Mouse (Mus musculus) lung, embryonic 14.5 days (tissue): ENCODE measurements around the gene Itga9. TPM values are rescaled to one million over a fixed set of nuclear protein-coding genes. Genes with fewer than 3 reads are reported as not detected.

Experiments used
- ATAC-seq: fragments of 200-750 bp; cut with Nextera tagmentation; 2 replicates; pipeline ENCODE4 v1.8.0; 2017; ENCODE audit warnings: mild to moderate bottlenecking, moderate TSS enrichment, moderate library complexity; ENCODE audit not compliant: insufficient read depth
- DNase-seq: peaks from one replicate; pipeline ENCODE4 v3.0.0-alpha.2; 2015
- H3K27ac ChIP-seq: fragments of 300-500 bp; sonication (generic); 2 replicates; pipeline ENCODE4 v1.5.1; 2014; ENCODE audit warnings: low read depth, mild to moderate bottlenecking, moderate library complexity
- H3K27me3 ChIP-seq: fragments of 300-500 bp; sonication (generic); 2 replicates; pipeline ENCODE4 v1.6.1; 2014; ENCODE audit warnings: low read length, control low read depth; ENCODE audit not compliant: insufficient read depth
- H3K36me3 ChIP-seq: fragments of 300-500 bp; sonication (generic); 2 replicates; pipeline ENCODE4 v1.6.1; 2014; ENCODE audit warnings: control low read depth; ENCODE audit not compliant: insufficient read depth
- H3K4me1 ChIP-seq: fragments of 300-500 bp; sonication (generic); 2 replicates; pipeline ENCODE4 v1.6.1; 2014; ENCODE audit warnings: antibody characterized with exemption, control low read depth; ENCODE audit not compliant: insufficient read depth
- H3K4me2 ChIP-seq: fragments of 300-500 bp; sonication (generic); 2 replicates; pipeline ENCODE4 v1.6.1; 2014; ENCODE audit warnings: mild to moderate bottlenecking
- H3K4me3 ChIP-seq: fragments of 300-500 bp; sonication (generic); 2 replicates; pipeline ENCODE4 v1.5.1; 2014; ENCODE audit warnings: low read depth, low read length
- H3K9ac ChIP-seq: fragments of 300-500 bp; sonication (generic); 2 replicates; pipeline ENCODE4 v1.6.1; 2014
- H3K9me3 ChIP-seq: fragments of 300-500 bp; sonication (generic); 2 replicates; pipeline ENCODE4 v1.6.1; 2016; ENCODE audit warnings: low read depth, low read length, control low read depth
- CTCF ChIP-seq: IDR thresholded peaks from 2 replicates; pipeline ENCODE4 v1.5.1; 2016; ENCODE audit warnings: antibody characterized with exemption, low read depth
- WGBS: fragments of 180-500 bp; shearing (Covaris S2); extraction: QIAGEN DNeasy Blood & Tissue Kit; methylation state at CpG from one replicate; pipeline ENCODE4 v1.1.7; 2014; 5-methylcytosine and 5-hydroxymethylcytosine counted together
- polyA plus RNA-seq: library from polyadenylated mRNA; unstranded; fragments of >200 nt; fragmentation: Nextera tagmentation; extraction: Ambion mirVana; gene quantifications from 2 replicates; pipeline ENCODE4 v1.2.1, GENCODE M21; 2014

Gene Itga9
- polyA plus RNA-seq, 1 experiment from 2014 or later: 28.7 TPM

DNA sequence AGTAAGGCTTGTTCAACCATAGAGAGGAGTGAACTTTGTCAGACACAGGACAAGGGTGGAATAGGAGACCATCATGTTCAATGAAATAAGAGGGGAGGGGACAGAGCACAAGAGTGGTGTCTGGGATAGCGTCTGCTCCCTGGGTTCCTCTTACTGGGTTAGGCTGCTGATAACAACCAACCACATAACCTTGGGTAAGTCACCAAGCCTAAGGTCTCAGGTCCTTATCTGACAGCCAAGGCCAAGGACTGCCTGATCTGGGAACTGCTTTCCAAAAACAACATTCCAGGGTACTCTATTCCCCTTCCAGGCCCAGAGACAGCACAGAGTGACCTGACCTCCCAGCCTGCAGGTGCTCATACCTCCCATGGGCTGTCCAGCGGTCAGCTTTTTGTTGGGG is 260.5 kb downstream of the Itga9 start:
- TF ChIP-seq CTCF: no peak
- Histone ChIP-seq H3K4me3 (no peak overlapping the region), H3K4me2 (no peak overlapping the region), H3K9me3 (no peaks in the 10 kb centered on the region), H3K27me3 (no peaks in the 10 kb centered on the region), H3K4me1 (peaks cover 3% of the 10 kb centered on the region; the same call in 1 of the 2 replicates), H3K36me3 (peaks cover 15% of the 10 kb centered on the region; the same call in 1 of the 2 replicates), H3K9ac (no peak overlapping the region), H3K27ac (no peak overlapping the region)
- DNase-seq (no peak), ATAC-seq (no peak)
- 85% methylated on average over 2 of the region's 2 CpGs for WGBS

DNA sequence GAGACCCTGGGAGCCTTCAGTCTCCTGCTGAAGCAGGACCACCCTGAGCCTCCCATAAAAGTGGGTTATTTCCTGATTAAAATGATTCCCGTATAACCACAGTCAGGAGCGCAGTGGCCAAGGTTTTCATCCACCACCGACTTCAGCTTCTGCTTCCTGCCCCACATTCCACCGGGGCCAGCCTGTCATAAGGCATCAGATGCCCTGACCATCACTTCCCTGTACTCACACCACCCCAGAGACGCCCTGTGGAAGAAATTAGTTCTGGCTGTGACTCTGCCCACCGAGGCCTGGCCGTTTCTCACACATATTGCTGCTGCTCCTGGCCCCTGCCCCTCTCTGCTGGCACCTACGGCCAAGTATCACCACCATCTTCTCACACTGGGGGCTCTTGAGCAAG is 261.4 kb downstream of the Itga9 start:
- WGBS: 86% methylated on average over 8 of the region's 8 CpGs
- H3K27ac ChIP-seq: no peak overlapping the region
- H3K4me2 ChIP-seq: no peak overlapping the region
- TF ChIP-seq CTCF: no peak
- H3K4me1 ChIP-seq: no peaks in the 10 kb centered on the region; the same call in 1 of the 2 replicates
- no peaks in the 10 kb centered on the region for H3K27me3 ChIP-seq
- H3K36me3 ChIP-seq: peaks cover 13% of the 10 kb centered on the region; the same call in 1 of the 2 replicates
- H3K9me3 ChIP-seq: no peaks in the 10 kb centered on the region
- H3K4me3 ChIP-seq: no peak overlapping the region
- ATAC-seq: no peak
- DNase-seq: no peak
- no peak overlapping the region for H3K9ac ChIP-seq

GRCm38 (mm10) chr9:118871089-118871488 is 264.6 kb downstream of the Itga9 start:
- no peak overlapping the region for H3K4me3 ChIP-seq
- TF ChIP-seq CTCF: peak; percentile 86
- no peaks in the 10 kb centered on the region for H3K27me3 ChIP-seq
- H3K27ac ChIP-seq: no peak overlapping the region
- H3K9ac ChIP-seq: no peak overlapping the region
- peaks cover 10% of the 10 kb centered on the region for H3K4me1 ChIP-seq
- peaks cover 15% of the 10 kb centered on the region; the same call in 1 of the 2 replicates for H3K36me3 ChIP-seq
- H3K4me2 ChIP-seq: no peak overlapping the region
- DNase-seq (peak; percentile 84), ATAC-seq (peak; percentile 52; the same call in 1 of the 2 replicates)
- 51% methylated on average over 4 of the region's 4 CpGs for WGBS
- no peaks in the 10 kb centered on the region for H3K9me3 ChIP-seq

DNA sequence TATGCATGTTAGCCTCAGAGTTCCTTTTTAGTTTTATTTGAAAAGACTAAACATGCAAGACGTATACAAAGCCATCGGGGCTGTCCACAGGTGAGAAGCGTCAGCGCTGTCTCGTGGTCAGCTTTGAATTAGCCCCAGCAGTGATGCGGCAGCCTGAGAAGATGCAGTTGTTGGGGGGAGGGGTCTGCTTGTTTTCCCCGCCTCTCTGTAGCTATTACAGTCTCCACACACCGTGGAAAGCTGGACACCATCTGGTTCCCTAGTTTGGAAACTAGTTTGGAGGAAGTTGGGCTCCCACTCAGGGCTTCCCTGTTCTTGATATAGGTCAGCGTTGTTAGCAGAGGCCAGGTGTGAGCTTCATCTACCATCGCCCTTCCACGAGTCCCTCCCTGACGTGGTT is 266.5 kb downstream of the Itga9 start:
- Histone ChIP-seq H3K27me3 (no peaks in the 10 kb centered on the region), H3K4me2 (no peak overlapping the region), H3K27ac (no peak overlapping the region), H3K36me3 (peaks cover 18% of the 10 kb centered on the region; the same call in 1 of the 2 replicates), H3K4me3 (no peak overlapping the region), H3K4me1 (peaks cover 10% of the 10 kb centered on the region), H3K9me3 (no peaks in the 10 kb centered on the region), H3K9ac (no peak overlapping the region)
- TF ChIP-seq CTCF: no peak
- ATAC-seq (no peak), DNase-seq (no peak)
- 69% methylated on average over 12 of the region's 12 CpGs for WGBS

- WGBS: 86% methylated on average over 3 of the region's 3 CpGs
- ATAC-seq (no peak), DNase-seq (no peak)
- H3K9me3 ChIP-seq: no peaks in the 10 kb centered on the region
- no peak overlapping the region for H3K9ac ChIP-seq
- peaks cover 10% of the 10 kb centered on the region for H3K4me1 ChIP-seq
- no peaks in the 10 kb centered on the region for H3K27me3 ChIP-seq
- no peak overlapping the region for H3K27ac ChIP-seq
- H3K4me2 ChIP-seq: no peak overlapping the region
- peaks cover 21% of the 10 kb centered on the region; the same call in 1 of the 2 replicates for H3K36me3 ChIP-seq
- no peak for TF ChIP-seq CTCF
- no peak overlapping the region for H3K4me3 ChIP-seq
Measured at GRCm38 (mm10) chr9:118873596-118873995, 267.1 kb downstream of the Itga9 start.

GRCm38 (mm10) chr9:118875705-118876104 is 269.2 kb downstream of the Itga9 start:
- H3K4me1 ChIP-seq: peaks cover 10% of the 10 kb centered on the region
- no peak overlapping the region for H3K4me3 ChIP-seq
- H3K27me3 ChIP-seq: no peaks in the 10 kb centered on the region
- H3K9ac ChIP-seq: no peak overlapping the region
- H3K36me3 ChIP-seq: peaks cover 24% of the 10 kb centered on the region; the same call in 1 of the 2 replicates
- WGBS: 33% methylated on average over 4 of the region's 4 CpGs
- DNase-seq (peak; percentile 24), ATAC-seq (0 out of 2 replicates have a peak, but pooled peaks have one; percentile 39)
- H3K9me3 ChIP-seq: no peaks in the 10 kb centered on the region
- no peak for TF ChIP-seq CTCF
- no peak overlapping the region; the same call in 1 of the 2 replicates for H3K27ac ChIP-seq
- no peak overlapping the region for H3K4me2 ChIP-seq

GRCm38 (mm10) chr9:118876902-118877301 is 270.4 kb downstream of the Itga9 start:
- ATAC-seq (no peak), DNase-seq (no peak)
- TF ChIP-seq CTCF: no peak
- no peak overlapping the region for H3K9ac ChIP-seq
- 0 out of 2 replicates have a peak overlapping the region, but pooled peaks have one; percentile 50 for H3K27ac ChIP-seq
- no peaks in the 10 kb centered on the region for H3K27me3 ChIP-seq
- H3K36me3 ChIP-seq: peaks cover 20% of the 10 kb centered on the region; the same call in 1 of the 2 replicates
- WGBS: 74% methylated on average over 10 of the region's 10 CpGs
- H3K9me3 ChIP-seq: no peaks in the 10 kb centered on the region
- H3K4me2 ChIP-seq: no peak overlapping the region
- H3K4me3 ChIP-seq: no peak overlapping the region
- peaks cover 10% of the 10 kb centered on the region for H3K4me1 ChIP-seq
